Mouse (Mus musculus) ES-E14 (cell line): ENCODE results near the gene Srsf11.

Experiments
- CHD2 ChIP-seq: IDR thresholded peaks from 2 replicates; pipeline ENCODE4 v1.6.1; 2014; ENCODE audit warnings: mild to moderate bottlenecking, low read depth, low read length, inconsistent platforms
- HCFC1 ChIP-seq: IDR thresholded peaks from 2 replicates; pipeline ENCODE4 v1.6.1; 2012; ENCODE audit warnings: low read length, inconsistent platforms, borderline replicate concordance; ENCODE audit not compliant: insufficient read depth
- MAFK ChIP-seq: IDR thresholded peaks from 2 replicates; pipeline ENCODE4 v1.6.1; 2014; ENCODE audit warnings: mild to moderate bottlenecking, low read depth, low read length, inconsistent platforms; ENCODE audit not compliant: insufficient read depth
- ZC3H11A ChIP-seq: IDR thresholded peaks from 2 replicates; pipeline ENCODE4 v1.6.1; 2012; ENCODE audit warnings: low read depth, mild to moderate bottlenecking, inconsistent platforms, low read length, borderline replicate concordance
- ZNF384 ChIP-seq: IDR thresholded peaks from 2 replicates; pipeline ENCODE4 v1.6.1; 2012; ENCODE audit warnings: low read depth, low read length, inconsistent platforms

GRCm38 (mm10) chr3:157995726-157996125 lies 40.7 kb downstream of the Srsf11 start:
- no peak for TF ChIP-seq MAFK
- no peak for TF ChIP-seq ZNF384
- no peak for TF ChIP-seq ZC3H11A
- TF ChIP-seq CHD2: no peak
- no peak for TF ChIP-seq HCFC1
